Mouse (Mus musculus) cortical plate, adult 2 months (tissue): ENCODE data around the gene Krtap5-2. TPM values are rescaled to one million over a fixed set of nuclear protein-coding genes. Genes with fewer than 3 reads are reported as not detected.
A peak's percentile ranks its signal among the peaks of the same experiment; 100 is the strongest.
"Not testable (repeated sequence)": the region's sequence is repeated elsewhere in the genome, so short reads cannot be mapped to it uniquely, and the experiment has no call there.

ENCODE experiments used
- H3K27ac ChIP-seq: fragments of 200-500 bp; 2 replicates; pipeline ENCODE4 v1.5.1; 2012; ENCODE audit warnings: low read length, control low read depth, inconsistent platforms; ENCODE audit not compliant: insufficient read depth
- H3K4me1 ChIP-seq: fragments of 200-500 bp; 2 replicates; pipeline ENCODE4 v1.6.1; 2011; ENCODE audit warnings: low read length; ENCODE audit not compliant: control insufficient read depth, insufficient read depth
- H3K4me3 ChIP-seq: fragments of 200-500 bp; 2 replicates; pipeline ENCODE4 v1.5.1; 2011; ENCODE audit warnings: mild to moderate bottlenecking, low read length, control low read depth; ENCODE audit not compliant: insufficient read depth
- CTCF ChIP-seq: fragments of 200-500 bp; IDR thresholded peaks from 2 replicates; pipeline ENCODE4 v1.5.1; 2011; ENCODE audit warnings: mild to moderate bottlenecking, control low read depth, low read length; ENCODE audit not compliant: insufficient read depth; ENCODE audit errors: extremely low read depth
- POLR2A ChIP-seq: fragments of 200-500 bp; IDR thresholded peaks from 2 replicates; pipeline ENCODE4 v1.6.1; 2011; ENCODE audit warnings: mild to moderate bottlenecking, low read length, control low read depth; ENCODE audit not compliant: insufficient read depth; ENCODE audit errors: extremely low read depth
- polyA plus RNA-seq: library from polyadenylated mRNA; depleted of rRNA; stranded (reverse); fragments of >200 nt; gene quantifications from 2 replicates; pipeline ENCODE4 v1.2.3, GENCODE M21; 2012

Krtap5-2 gene
- polyA plus RNA-seq, 1 experiment = not detected

- Histone ChIP-seq H3K4me1 (no peaks in the 10 kb centered on the region), H3K27ac (no peak overlapping the region), H3K4me3 (no peak overlapping the region)
- TF ChIP-seq POLR2A (no peak), CTCF (no peak)
Measured at GRCm38 (mm10) chr7:142178685-142179084, 2.9 kb upstream of the Krtap5-2 start.

GRCm38 (mm10) chr7:142169836-142170235 is 6.0 kb downstream of the Krtap5-2 start:
- no peak overlapping the region for H3K4me3 ChIP-seq
- no peaks in the 10 kb centered on the region for H3K4me1 ChIP-seq
- TF ChIP-seq CTCF = peak; percentile 56; the same call in 1 of the 2 replicates
- no peak for TF ChIP-seq POLR2A
- no peak overlapping the region for H3K27ac ChIP-seq

- H3K4me3 ChIP-seq, H3K27ac ChIP-seq, H3K4me1 ChIP-seq: not testable (repeated sequence)
Measured at GRCm38 (mm10) chr7:142165639-142166038, 10.2 kb downstream of the Krtap5-2 start, which contains the start of gene Gm4553. Gene Gm4553 (minus strand): TSS chr7:142165739.

GRCm38 (mm10) chr7:142159366-142159765 is 16.4 kb downstream of the Krtap5-2 start:
- no peak for TF ChIP-seq POLR2A
- TF ChIP-seq CTCF = no peak
- Histone ChIP-seq H3K27ac (no peak overlapping the region), H3K4me1 (no peaks in the 10 kb centered on the region), H3K4me3 (no peak overlapping the region)

GRCm38 (mm10) chr7:142157013-142157412 is 18.8 kb downstream of the Krtap5-2 start, which contains the start of gene Gm29735:
Gene Gm29735 (minus strand): TSS chr7:142157113.
- H3K27ac ChIP-seq, H3K4me3 ChIP-seq, H3K4me1 ChIP-seq: not testable (repeated sequence)

GRCm38 (mm10) chr7:142155308-142155707 is 20.5 kb downstream of the Krtap5-2 start:
- Histone ChIP-seq H3K4me1 (no peaks in the 10 kb centered on the region), H3K4me3 (no peak overlapping the region), H3K27ac (no peak overlapping the region)
- no peak for TF ChIP-seq POLR2A
- no peak for TF ChIP-seq CTCF

- no peaks in the 10 kb centered on the region for H3K4me1 ChIP-seq
- H3K4me3 ChIP-seq = no peak overlapping the region
- no peak for TF ChIP-seq POLR2A
- no peak for TF ChIP-seq CTCF
- no peak overlapping the region for H3K27ac ChIP-seq
Measured at GRCm38 (mm10) chr7:142152191-142152590, 23.6 kb downstream of the Krtap5-2 start.

GRCm38 (mm10) chr7:142148633-142149032 is 27.2 kb downstream of the Krtap5-2 start:
- Histone ChIP-seq H3K27ac (no peak overlapping the region), H3K4me1 (no peaks in the 10 kb centered on the region), H3K4me3 (no peak overlapping the region)
- no peak for TF ChIP-seq CTCF
- TF ChIP-seq POLR2A = no peak

GRCm38 (mm10) chr7:142146033-142146432 is 29.8 kb downstream of the Krtap5-2 start:
- no peak overlapping the region for H3K27ac ChIP-seq
- TF ChIP-seq POLR2A = no peak
- TF ChIP-seq CTCF = peak; percentile 36; the same call in 1 of the 2 replicates

GRCm38 (mm10) chr7:142145413-142145940 is 30.3 kb downstream of the Krtap5-2 start:
- TF ChIP-seq POLR2A = no peak
- 0 out of 2 replicates have a peak, but pooled peaks have one; percentile 13 for TF ChIP-seq CTCF
- Histone ChIP-seq H3K4me1 (no peaks in the 10 kb centered on the region), H3K27ac (no peak overlapping the region), H3K4me3 (no peak overlapping the region)

More at GRCm38 (mm10) chr7:142146033-142146432, 29.8 kb downstream of the Krtap5-2 start:
- Histone ChIP-seq H3K4me3 (no peak overlapping the region), H3K4me1 (no peaks in the 10 kb centered on the region)

- Histone ChIP-seq H3K4me1 (no peaks in the 10 kb centered on the region), H3K27ac (no peak within 1 kb of the TSS), H3K4me3 (no peak within 1 kb of the TSS)
- no peak for TF ChIP-seq CTCF
- no peak for TF ChIP-seq POLR2A
Measured at GRCm38 (mm10) chr7:142144507-142144906, 31.3 kb downstream of the Krtap5-2 start, which contains the start of gene Gm45337. Gene Gm45337 (minus strand): TSS chr7:142144607.

GRCm38 (mm10) chr7:142143506-142144010 is 32.2 kb downstream of the Krtap5-2 start:
- H3K4me3 ChIP-seq, H3K4me1 ChIP-seq: not testable (repeated sequence)

More at GRCm38 (mm10) chr7:142143506-142144010, 32.2 kb downstream of the Krtap5-2 start:
- not testable (repeated sequence) for H3K27ac ChIP-seq
